ENCODE assay signal across 26 mouse cellular contexts in the genomic region with DNA sequence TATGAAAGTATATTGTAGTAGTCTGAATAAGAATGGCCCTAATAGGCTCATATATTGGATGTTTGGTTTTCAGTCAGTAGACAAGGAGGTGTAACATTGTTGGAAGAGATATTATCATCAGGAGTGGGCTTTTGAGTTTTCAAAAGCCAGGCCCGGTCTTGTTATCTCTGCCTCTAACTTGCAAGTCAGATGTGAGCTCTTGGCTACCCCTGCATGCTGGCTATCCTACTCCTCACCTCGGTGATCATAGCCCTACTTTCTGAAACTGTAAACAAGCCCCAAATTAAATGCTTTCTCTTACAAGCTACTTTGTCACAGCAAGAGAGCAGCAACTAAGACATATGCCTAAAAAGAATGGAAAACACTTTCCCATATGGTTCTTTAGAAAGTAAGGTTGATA. TPM values are rescaled to one million over a fixed set of nuclear protein-coding genes. Genes with fewer than 3 reads are reported as not detected.
DNase-seq lines count a peak whose midpoint lies in the region; ATAC-seq and TF ChIP-seq lines count a peak whose summit lies in the region.
"Had no signal": no experiment of that assay in that cellular context is flagged by ENCODE, and none has a peak within 500 bp of the region (broad histone marks: within the 10 kb centered on the region; RNA-seq: fewer than 3 reads in every experiment).

No protein-coding gene starts in this region.

- no peak for TF ChIP-seq CTCF in liver, postnatal 0 days (IDR thresholded peaks at IDR 0.05; ENCODE audit: low read depth)

- H3K36me3 ChIP-seq in heart, embryonic 13.5 days = no peaks in the 10 kb centered on the region
- peaks cover 22% of the 10 kb centered on the region for H3K36me3 ChIP-seq in liver, embryonic 13.5 days
- H3K36me3 ChIP-seq in liver, postnatal 0 days (replicated peaks; ENCODE audit: insufficient read depth, low read length) = peaks cover 4% of the 10 kb centered on the region; the same call in 1 of the 2 replicates
- H3K36me3 ChIP-seq in forebrain, embryonic 16.5 days (ENCODE audit: control insufficient read depth, insufficient read depth) = no peaks in the 10 kb centered on the region
- H3K36me3 ChIP-seq in midbrain, embryonic 14.5 days (ENCODE audit: control insufficient read depth, insufficient read depth, low read length) = no peaks in the 10 kb centered on the region
- H3K36me3 ChIP-seq: forebrain, embryonic 15.5 days; intestine, embryonic 15.5 days had no signal

- no peak for ATAC-seq in heart, embryonic 13.5 days (ENCODE audit: extremely low read depth, insufficient number of reproducible peaks, low FRiP score, low TSS enrichment)
- no peak for ATAC-seq in liver, embryonic 13.5 days (ENCODE audit: low read depth)
- no peak for ATAC-seq in liver, postnatal 0 days
- ATAC-seq in forebrain, embryonic 16.5 days = no peak
- ATAC-seq in midbrain, embryonic 14.5 days (ENCODE audit: low FRiP score, low TSS enrichment) = no peak
- ATAC-seq: forebrain, embryonic 15.5 days; intestine, embryonic 15.5 days had no signal

- TF ChIP-seq EP300 in liver, postnatal 0 days (IDR thresholded peaks at IDR 0.05; ENCODE audit: low read depth) = no peak

- WGBS in heart, embryonic 13.5 days = 58% methylated on average over 2 of the region's 2 CpGs
- 24% methylated on average over 2 of the region's 2 CpGs for WGBS in liver, embryonic 13.5 days (ENCODE audit: insufficient replicate concordance)
- WGBS in liver, postnatal 0 days (ENCODE audit: insufficient replicate concordance) = 51% methylated on average over 2 of the region's 2 CpGs
- 94% methylated on average over 2 of the region's 2 CpGs for WGBS in forebrain, embryonic 16.5 days
- 93% methylated on average over 2 of the region's 2 CpGs for WGBS in midbrain, embryonic 14.5 days

- intact Hi-C loops in heart, postnatal 14 days (cut with DNase I) = no loop called here

- H3K4me3 ChIP-seq in heart, embryonic 13.5 days = no peak overlapping the region
- peak overlapping the region; percentile 98 for H3K4me3 ChIP-seq in liver, embryonic 13.5 days (replicated peaks)
- H3K4me3 ChIP-seq in liver, postnatal 0 days (ENCODE audit: low read depth, low read length) = peak overlapping the region; percentile 90
- no peak overlapping the region for H3K4me3 ChIP-seq in forebrain, embryonic 16.5 days (replicated peaks; ENCODE audit: low read length)
- H3K4me3 ChIP-seq in midbrain, embryonic 14.5 days (replicated peaks; ENCODE audit: low read depth, low read length) = no peak overlapping the region
- H3K4me3 ChIP-seq: forebrain, embryonic 15.5 days; heart, adult 2 months; hindbrain, embryonic 10.5 days; intestine, embryonic 15.5 days had no signal

- H3K9me3 ChIP-seq in heart, embryonic 13.5 days = no peaks in the 10 kb centered on the region
- no peaks in the 10 kb centered on the region for H3K9me3 ChIP-seq in liver, embryonic 13.5 days (replicated peaks)
- no peaks in the 10 kb centered on the region for H3K9me3 ChIP-seq in liver, postnatal 0 days (ENCODE audit: low read length)
- H3K9me3 ChIP-seq in forebrain, embryonic 16.5 days (ENCODE audit: control insufficient read depth, low read length) = no peaks in the 10 kb centered on the region
- no peaks in the 10 kb centered on the region for H3K9me3 ChIP-seq in midbrain, embryonic 14.5 days (ENCODE audit: control insufficient read depth, low read length)
- H3K9me3 ChIP-seq: embryonic facial prominence, embryonic 10.5 days; forebrain, embryonic 15.5 days; G1E; hindbrain, embryonic 10.5 days; intestine, embryonic 15.5 days had no signal

- no peak for DNase-seq in heart, postnatal 14 days
- DNase-seq in liver = peak; percentile 52
- peak; percentile 20 for DNase-seq in liver, embryonic 13.5 days
- no peak for DNase-seq in liver, postnatal 0 days
- DNase-seq in midbrain, embryonic 14.5 days = no peak
- DNase-seq: adrenal gland, postnatal 10 days; cerebellum, adult 18-20 months; cerebellum, adult 9-11 months; cerebellum, postnatal 36 days; gastrocnemius, postnatal 10 days; heart, adult 2 months; heart, postnatal 10 days had no signal

- H3K4me2 ChIP-seq in heart, embryonic 13.5 days = peak overlapping the region; percentile 87; the same call in 1 of the 2 replicates
- peak overlapping the region; percentile 87 for H3K4me2 ChIP-seq in liver, embryonic 13.5 days
- peak overlapping the region; percentile 76 for H3K4me2 ChIP-seq in liver, postnatal 0 days (ENCODE audit: low read depth, low read length)
- H3K4me2 ChIP-seq in forebrain, embryonic 16.5 days (ENCODE audit: low read length) = no peak overlapping the region
- H3K4me2 ChIP-seq in midbrain, embryonic 14.5 days (ENCODE audit: low read length) = no peak overlapping the region
- H3K4me2 ChIP-seq: forebrain, embryonic 15.5 days; hindbrain, embryonic 14.5 days had no signal

- no peak overlapping the region for H3K9ac ChIP-seq in heart, embryonic 13.5 days
- H3K9ac ChIP-seq in liver, embryonic 13.5 days = peak overlapping the region; percentile 100
- H3K9ac ChIP-seq in liver, postnatal 0 days (replicated peaks) = peak overlapping the region; percentile 96
- no peak overlapping the region for H3K9ac ChIP-seq in forebrain, embryonic 16.5 days (replicated peaks; ENCODE audit: low read depth, low read length)
- no peak overlapping the region for H3K9ac ChIP-seq in midbrain, embryonic 14.5 days (replicated peaks; ENCODE audit: low read length)
- H3K9ac ChIP-seq: forebrain, embryonic 15.5 days; hindbrain, embryonic 14.5 days; intestine, embryonic 15.5 days had no signal

- peaks cover 24% of the 10 kb centered on the region for H3K4me1 ChIP-seq in heart, embryonic 13.5 days
- H3K4me1 ChIP-seq in liver, embryonic 13.5 days (replicated peaks) = peaks cover 68% of the 10 kb centered on the region
- peaks cover 30% of the 10 kb centered on the region for H3K4me1 ChIP-seq in liver, postnatal 0 days (ENCODE audit: insufficient read depth)
- H3K4me1 ChIP-seq in forebrain, embryonic 16.5 days (replicated peaks; ENCODE audit: control insufficient read depth, insufficient read depth, low read length) = peaks cover 16% of the 10 kb centered on the region
- peaks cover 11% of the 10 kb centered on the region for H3K4me1 ChIP-seq in midbrain, embryonic 14.5 days (ENCODE audit: control insufficient read depth, insufficient read depth, low read length)
- H3K4me1 ChIP-seq: intestine, embryonic 15.5 days had no signal

- H3K27ac ChIP-seq in heart, embryonic 13.5 days (replicated peaks) = no peak overlapping the region
- H3K27ac ChIP-seq in liver, embryonic 13.5 days = peak overlapping the region; percentile 96
- peak overlapping the region; percentile 90 for H3K27ac ChIP-seq in liver, postnatal 0 days (ENCODE audit: low read depth)
- no peak overlapping the region for H3K27ac ChIP-seq in forebrain, embryonic 16.5 days (ENCODE audit: low read length)
- no peak overlapping the region for H3K27ac ChIP-seq in midbrain, embryonic 14.5 days (replicated peaks; ENCODE audit: low read depth, low read length)
- H3K27ac ChIP-seq: embryonic facial prominence, embryonic 10.5 days; forebrain, embryonic 15.5 days; heart, adult 2 months; hindbrain, embryonic 10.5 days; hindbrain, embryonic 14.5 days; intestine, embryonic 15.5 days had no signal

- no peaks in the 10 kb centered on the region for H3K27me3 ChIP-seq in heart, embryonic 13.5 days (replicated peaks)
- no peaks in the 10 kb centered on the region for H3K27me3 ChIP-seq in liver, embryonic 13.5 days
- H3K27me3 ChIP-seq in liver, postnatal 0 days (ENCODE audit: insufficient read depth, low read length) = no peaks in the 10 kb centered on the region
- H3K27me3 ChIP-seq in forebrain, embryonic 16.5 days (replicated peaks; ENCODE audit: control insufficient read depth, insufficient read depth, low read length) = no peaks in the 10 kb centered on the region
- no peaks in the 10 kb centered on the region for H3K27me3 ChIP-seq in midbrain, embryonic 14.5 days (ENCODE audit: control insufficient read depth, insufficient read depth, low read length)
- H3K27me3 ChIP-seq: forebrain, embryonic 15.5 days; intestine, embryonic 15.5 days had no signal

RNA-seq across cellular contexts. Expression of a gene that starts 2.5 kb away (rescaled TPM):
- 5.3 and 5.8 TPM in 2 replicates for polyA plus RNA-seq in heart, embryonic 13.5 days (2015; fragmentation: Nextera tagmentation; extraction: Ambion mirVana)
- 1 to 10 TPM; 1.2 to 1.6 TPM for total RNA-seq in heart, postnatal 14 days (2021)
- 10.6 and 14.2 TPM in 2 replicates for polyA plus RNA-seq in liver, embryonic 13.5 days (2015; fragmentation: Nextera tagmentation; extraction: Ambion mirVana)
- 2.3 and 4.0 TPM in 2 replicates for polyA plus RNA-seq in liver, postnatal 0 days (2015; fragmentation: Nextera tagmentation; extraction: Ambion mirVana)
- 12.0 and 12.8 TPM in 2 replicates for polyA plus RNA-seq in forebrain, embryonic 16.5 days (2015; fragmentation: Nextera tagmentation; extraction: Ambion mirVana)
- polyA plus RNA-seq in midbrain, embryonic 14.5 days (2014; fragmentation: Nextera tagmentation; extraction: Ambion mirVana) = 2.9 and 5.0 TPM in 2 replicates

RNA-seq across cellular contexts. Expression of a gene that starts 2.5 kb away (rescaled TPM):
- polyA plus RNA-seq in heart, embryonic 13.5 days (2015; fragmentation: Nextera tagmentation; extraction: Ambion mirVana) = 20.4 and 24.5 TPM in 2 replicates
- total RNA-seq in heart, postnatal 14 days (2021) = 1 to 10 TPM; 2.8 to 3.8 TPM
- polyA plus RNA-seq in liver, embryonic 13.5 days (2015; fragmentation: Nextera tagmentation; extraction: Ambion mirVana) = 76.2 and 88.7 TPM in 2 replicates
- 49.2 and 54.7 TPM in 2 replicates for polyA plus RNA-seq in liver, postnatal 0 days (2015; fragmentation: Nextera tagmentation; extraction: Ambion mirVana)
- 28.3 and 35.4 TPM in 2 replicates for polyA plus RNA-seq in forebrain, embryonic 16.5 days (2015; fragmentation: Nextera tagmentation; extraction: Ambion mirVana)
- 33.5 and 38.0 TPM in 2 replicates for polyA plus RNA-seq in midbrain, embryonic 14.5 days (2014; fragmentation: Nextera tagmentation; extraction: Ambion mirVana)

RNA-seq across cellular contexts. Expression of a gene that starts 55.4 kb away (rescaled TPM):
- polyA plus RNA-seq in heart, embryonic 13.5 days (2015; fragmentation: Nextera tagmentation; extraction: Ambion mirVana) = not detected in 2 replicates
- not detected for total RNA-seq in heart, postnatal 14 days (2021)
- not detected in 2 replicates for polyA plus RNA-seq in liver, embryonic 13.5 days (2015; fragmentation: Nextera tagmentation; extraction: Ambion mirVana)
- not detected in 2 replicates for polyA plus RNA-seq in liver, postnatal 0 days (2015; fragmentation: Nextera tagmentation; extraction: Ambion mirVana)
- not detected in 2 replicates for polyA plus RNA-seq in forebrain, embryonic 16.5 days (2015; fragmentation: Nextera tagmentation; extraction: Ambion mirVana)
- not detected in 2 replicates for polyA plus RNA-seq in midbrain, embryonic 14.5 days (2014; fragmentation: Nextera tagmentation; extraction: Ambion mirVana)
- total RNA-seq: adrenal gland, postnatal 10 days; adrenal gland, postnatal 4 days; gastrocnemius, postnatal 10 days; gastrocnemius, postnatal 4 days; heart, adult 2 months; heart, postnatal 10 days had no signal
- polyA plus RNA-seq: embryonic facial prominence, embryonic 10.5 days; embryonic facial prominence, embryonic 14.5 days; forebrain, embryonic 11.5 days; forebrain, embryonic 15.5 days; frontal cortex, adult 2 months; G1E; heart, adult 2 months; heart, embryonic 14.5 days; hindbrain, embryonic 10.5 days; hindbrain, embryonic 14.5 days; intestine, embryonic 15.5 days had no signal

Comparison
In these comparisons a context has a peak if more than half of its experiments do, and no peak if none do; other contexts are left out.
1. DNase-seq: peak in liver (single experiment) and liver, embryonic 13.5 days (single experiment); none in heart, postnatal 14 days (0 of 2), liver, postnatal 0 days (single experiment) and midbrain, embryonic 14.5 days (single experiment).
2. H3K27ac ChIP-seq: peak in liver, embryonic 13.5 days (single experiment) and liver, postnatal 0 days (single experiment); none in heart, embryonic 13.5 days (single experiment), forebrain, embryonic 16.5 days (single experiment) and midbrain, embryonic 14.5 days (single experiment).
3. H3K4me2 ChIP-seq: peak in heart, embryonic 13.5 days (single experiment), liver, embryonic 13.5 days (single experiment) and liver, postnatal 0 days (single experiment); none in forebrain, embryonic 16.5 days (single experiment) and midbrain, embryonic 14.5 days (single experiment).
4. H3K4me3 ChIP-seq: peak in liver, embryonic 13.5 days (single experiment) and liver, postnatal 0 days (single experiment); none in heart, embryonic 13.5 days (single experiment), forebrain, embryonic 16.5 days (single experiment) and midbrain, embryonic 14.5 days (single experiment).
5. H3K9ac ChIP-seq: peak in liver, embryonic 13.5 days (single experiment) and liver, postnatal 0 days (single experiment); none in heart, embryonic 13.5 days (single experiment), forebrain, embryonic 16.5 days (single experiment) and midbrain, embryonic 14.5 days (single experiment).